Mouse (Mus musculus): Measurements from ENCODE around the gene Faap20. TPM values are rescaled to one million over a fixed set of nuclear protein-coding genes. Genes with fewer than 3 reads are reported as not detected.

Gene Faap20
- 64.5 and 65.8 TPM in 2 replicates for polyA plus RNA-seq (2015; fragmentation: Nextera tagmentation; extraction: Ambion mirVana)

DNA sequence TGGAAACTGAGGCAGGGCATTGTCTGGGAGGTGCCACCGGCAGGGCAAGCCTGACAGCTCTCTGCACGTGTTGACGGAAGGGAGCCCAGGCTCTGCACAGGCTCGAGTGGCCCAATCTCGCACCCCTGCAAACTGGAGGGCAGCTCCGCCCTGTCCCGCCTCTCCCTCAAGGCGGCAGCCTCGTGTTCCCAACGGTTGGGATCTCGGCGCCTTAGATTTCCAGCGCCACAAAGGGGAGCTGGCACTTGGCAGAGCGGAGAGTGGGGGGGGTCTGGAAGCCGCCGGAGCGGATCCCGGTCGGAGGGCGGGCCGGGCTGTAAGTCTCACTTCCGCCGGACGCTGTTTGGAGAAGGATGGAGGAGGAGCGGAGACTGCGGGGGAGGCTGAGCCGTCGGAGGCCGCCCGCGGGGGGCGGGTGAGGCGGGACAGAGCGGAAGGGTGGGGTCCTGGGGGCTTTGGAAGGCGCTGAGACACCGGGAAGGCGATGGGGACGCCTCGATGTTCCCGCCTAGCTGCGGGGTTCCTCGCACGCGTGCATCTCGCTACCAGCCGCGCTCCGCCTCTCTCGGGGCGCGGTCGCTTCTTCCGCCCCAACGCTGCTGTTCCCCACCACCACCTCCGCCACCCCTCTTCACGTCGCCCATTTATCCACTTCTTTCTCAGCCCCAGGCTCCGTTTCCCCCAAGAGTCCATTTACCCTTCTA is at the start of gene Faap20:
Faap20 (plus strand) TSS at position 155 of the 704 bp plus-strand sequence.
- ATAC-seq (ENCODE audit: insufficient read depth, low FRiP score, low read depth) = peak; percentile 87
- H3K9ac ChIP-seq = peak within 1 kb of the TSS; percentile 74
- H3K9me3 ChIP-seq = no peaks in the 10 kb centered on the region
- H3K27me3 ChIP-seq (replicated peaks) = no peaks in the 10 kb centered on the region
- WGBS = under 1% methylated on average over 58 of the region's 58 CpGs
- no peaks in the 10 kb centered on the region for H3K36me3 ChIP-seq
- H3K4me1 ChIP-seq = peaks cover 21% of the 10 kb centered on the region; the same call in 1 of the 2 replicates
- H3K27ac ChIP-seq = peak within 1 kb of the TSS; percentile 99
- peak within 1 kb of the TSS; percentile 61 for H3K4me3 ChIP-seq (replicated peaks)
- H3K4me2 ChIP-seq = peak within 1 kb of the TSS; percentile 94

DNA sequence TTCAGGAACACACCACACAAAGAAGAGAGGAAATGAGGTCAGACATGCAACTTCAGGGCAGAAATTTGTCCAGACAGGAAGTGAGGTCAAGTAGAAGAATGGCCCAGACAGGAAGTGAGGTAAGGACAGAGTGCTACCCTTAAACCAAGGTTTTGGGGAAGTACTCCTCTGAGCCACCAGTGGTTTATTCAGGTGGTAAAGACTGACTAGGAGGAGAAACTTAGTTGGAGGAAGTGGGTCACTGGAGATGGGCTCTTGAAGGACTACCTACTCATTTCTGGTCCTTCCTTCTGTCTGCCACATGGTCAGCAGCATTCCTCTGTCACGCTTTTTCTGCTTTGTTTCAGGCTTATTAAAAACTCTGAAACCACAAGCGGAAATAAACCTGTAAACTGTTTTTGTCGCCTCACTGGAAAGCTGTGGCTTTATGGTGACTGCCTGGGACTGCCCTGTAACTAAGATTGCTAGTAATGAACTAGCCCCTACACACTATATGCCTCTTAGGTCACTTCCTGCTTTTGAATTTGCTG is 48.7 kb upstream of the Faap20 start:
- H3K4me1 ChIP-seq = peaks cover 69% of the 10 kb centered on the region
- no peak overlapping the region for H3K9ac ChIP-seq
- H3K4me2 ChIP-seq = no peak overlapping the region
- peak overlapping the region; percentile 26; the same call in 1 of the 2 replicates for H3K27ac ChIP-seq
- H3K27me3 ChIP-seq (replicated peaks) = no peaks in the 10 kb centered on the region
- H3K36me3 ChIP-seq = no peaks in the 10 kb centered on the region
- ATAC-seq (ENCODE audit: insufficient read depth, low FRiP score, low read depth) = no peak
- WGBS = 72% methylated on average over 3 of the region's 3 CpGs
- no peak overlapping the region for H3K4me3 ChIP-seq (replicated peaks)
- no peaks in the 10 kb centered on the region for H3K9me3 ChIP-seq

DNA sequence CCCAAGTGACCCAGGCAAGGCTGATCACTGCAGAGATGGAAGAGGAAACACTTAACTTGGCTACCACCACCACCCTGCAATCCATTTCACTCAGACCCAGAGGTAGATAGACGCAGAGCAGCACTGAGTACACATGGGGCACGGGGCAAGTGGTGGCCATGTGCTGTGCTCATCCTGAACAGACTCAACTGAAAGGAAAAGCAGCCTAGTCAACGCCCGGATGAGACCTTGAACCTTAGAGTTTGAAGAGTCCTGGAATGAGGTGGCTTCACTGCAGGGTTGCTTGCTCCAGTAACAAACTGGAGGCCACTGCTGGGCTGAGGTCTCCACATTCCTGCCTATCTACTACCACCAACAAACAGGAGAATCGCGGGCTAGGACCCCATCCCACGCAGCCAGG is 47.8 kb upstream of the Faap20 start:
- H3K4me1 ChIP-seq = peaks cover 69% of the 10 kb centered on the region
- no peak overlapping the region for H3K4me3 ChIP-seq (replicated peaks)
- no peak for ATAC-seq (ENCODE audit: insufficient read depth, low FRiP score, low read depth)
- no peak overlapping the region for H3K4me2 ChIP-seq
- WGBS = 75% methylated on average over 7 of the region's 7 CpGs
- H3K27ac ChIP-seq = 0 out of 2 replicates have a peak overlapping the region, but pooled peaks have one; percentile 24
- H3K9me3 ChIP-seq = no peaks in the 10 kb centered on the region
- no peak overlapping the region for H3K9ac ChIP-seq
- H3K36me3 ChIP-seq = no peaks in the 10 kb centered on the region
- H3K27me3 ChIP-seq (replicated peaks) = no peaks in the 10 kb centered on the region

DNA sequence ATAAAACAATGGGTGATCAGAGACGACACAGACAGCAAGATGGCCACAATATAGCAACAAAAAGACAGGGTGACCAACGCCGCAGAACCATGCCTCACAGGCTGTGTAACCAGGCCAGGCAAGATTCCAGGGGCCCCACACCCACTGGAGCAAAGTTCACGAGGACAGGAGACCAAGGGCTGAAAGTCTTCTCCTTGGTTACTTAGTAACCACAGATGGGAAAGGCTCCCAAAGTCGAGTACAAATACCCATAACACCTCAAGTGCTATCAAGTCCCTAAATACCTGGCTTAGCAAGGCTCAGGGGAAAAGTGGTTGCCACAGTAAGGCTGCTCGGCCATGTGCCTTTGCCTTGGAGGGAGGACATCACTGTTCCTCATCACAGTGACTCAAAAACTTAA is 43.7 kb upstream of the Faap20 start:
- H3K4me3 ChIP-seq (replicated peaks) = no peak overlapping the region
- ATAC-seq (ENCODE audit: insufficient read depth, low FRiP score, low read depth) = peak; percentile 80
- H3K27ac ChIP-seq = peak overlapping the region; percentile 68
- WGBS = 59% methylated on average over 6 of the region's 6 CpGs
- peak overlapping the region; percentile 23; the same call in 1 of the 2 replicates for H3K4me2 ChIP-seq
- peaks cover 4% of the 10 kb centered on the region; the same call in 1 of the 2 replicates for H3K36me3 ChIP-seq
- peaks cover 67% of the 10 kb centered on the region for H3K4me1 ChIP-seq
- H3K9ac ChIP-seq = no peak overlapping the region
- H3K27me3 ChIP-seq (replicated peaks) = no peaks in the 10 kb centered on the region
- H3K9me3 ChIP-seq = no peaks in the 10 kb centered on the region

DNA sequence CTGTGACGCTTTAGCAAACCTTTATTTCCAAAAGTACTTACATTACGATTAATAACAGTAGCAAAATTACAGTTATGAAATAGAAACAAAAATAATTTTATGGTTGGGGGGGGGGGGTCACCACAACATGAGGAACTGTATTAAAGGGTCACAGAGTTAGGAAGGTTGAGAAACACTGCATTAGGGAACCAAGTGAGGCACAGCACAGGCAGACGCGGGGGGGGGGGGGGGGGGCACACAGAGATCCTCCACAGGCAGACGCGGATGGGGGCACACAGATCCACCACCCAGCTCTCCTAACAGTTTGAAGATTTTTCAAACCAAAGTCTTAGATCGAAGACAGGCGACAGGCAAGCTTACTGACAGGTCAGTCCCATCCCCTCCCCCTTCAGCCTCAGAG is 43.1 kb upstream of the Faap20 start:
- H3K4me1 ChIP-seq = peaks cover 65% of the 10 kb centered on the region
- H3K9ac ChIP-seq = no peak overlapping the region

DNA sequence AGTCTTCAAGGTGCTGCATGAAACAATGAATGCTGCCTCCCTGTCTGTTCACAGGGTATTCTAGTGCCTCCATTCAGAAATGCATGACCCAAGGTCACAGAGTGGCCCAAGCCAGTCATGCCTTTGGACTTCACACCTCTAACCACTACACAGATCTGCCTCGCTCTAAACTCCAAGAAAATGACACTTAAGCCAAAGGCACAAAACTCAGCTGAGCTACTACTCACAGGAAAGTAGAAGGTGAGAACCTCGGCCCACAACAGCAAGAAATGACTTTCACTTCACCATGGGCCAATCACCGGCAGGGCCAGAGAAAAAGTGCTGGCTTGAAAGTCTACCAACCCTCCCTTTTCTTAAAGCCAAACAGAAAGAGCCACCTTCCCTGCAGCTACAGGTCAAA is 41.8 kb upstream of the Faap20 start:
- no peaks in the 10 kb centered on the region for H3K27me3 ChIP-seq (replicated peaks)
- 0 out of 2 replicates have a peak overlapping the region, but pooled peaks have one; percentile 9 for H3K27ac ChIP-seq
- ATAC-seq (ENCODE audit: insufficient read depth, low FRiP score, low read depth) = no peak
- no peaks in the 10 kb centered on the region for H3K9me3 ChIP-seq
- H3K4me3 ChIP-seq (replicated peaks) = no peak overlapping the region
- H3K4me1 ChIP-seq = peaks cover 54% of the 10 kb centered on the region
- 68% methylated on average over 3 of the region's 3 CpGs for WGBS
- no peak overlapping the region for H3K9ac ChIP-seq
- H3K4me2 ChIP-seq = no peak overlapping the region
- peaks cover 6% of the 10 kb centered on the region; the same call in 1 of the 2 replicates for H3K36me3 ChIP-seq

More for the DNA sequence above, 43.1 kb upstream of the Faap20 start:
- WGBS = 60% methylated on average over 7 of the region's 8 CpGs
- no peak overlapping the region for H3K4me2 ChIP-seq
- H3K27ac ChIP-seq = peak overlapping the region; percentile 68; the same call in 1 of the 2 replicates
- H3K9me3 ChIP-seq = no peaks in the 10 kb centered on the region
- H3K36me3 ChIP-seq = peaks cover 6% of the 10 kb centered on the region; the same call in 1 of the 2 replicates
- ATAC-seq (ENCODE audit: insufficient read depth, low FRiP score, low read depth) = no peak
- H3K4me3 ChIP-seq (replicated peaks) = no peak overlapping the region
- no peaks in the 10 kb centered on the region for H3K27me3 ChIP-seq (replicated peaks)

DNA sequence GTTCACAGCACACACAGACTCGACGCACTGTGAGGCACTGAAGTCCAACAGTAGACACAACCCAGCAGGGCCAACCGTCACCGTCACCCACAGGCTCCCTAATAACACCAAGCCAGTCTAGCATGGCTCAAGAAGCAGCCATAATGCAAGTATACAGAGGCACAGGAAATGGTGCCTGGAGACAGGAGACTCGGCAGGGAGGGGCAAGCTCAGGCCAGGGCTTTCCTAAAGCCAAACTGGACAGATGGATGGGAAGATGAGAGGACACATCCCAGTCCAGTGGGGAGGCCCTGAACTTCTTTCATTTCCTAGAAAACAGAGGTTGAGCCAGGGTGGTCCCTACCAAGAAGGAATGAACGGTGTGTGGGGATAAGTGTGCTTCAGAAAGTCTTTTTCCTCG is 41.0 kb upstream of the Faap20 start:
- Histone ChIP-seq H3K4me2 (no peak overlapping the region), H3K27me3 (replicated peaks) (no peaks in the 10 kb centered on the region), H3K27ac (no peak overlapping the region), H3K9me3 (no peaks in the 10 kb centered on the region), H3K36me3 (peaks cover 6% of the 10 kb centered on the region; the same call in 1 of the 2 replicates), H3K9ac (no peak overlapping the region), H3K4me1 (peaks cover 58% of the 10 kb centered on the region), H3K4me3 (replicated peaks) (no peak overlapping the region)
- WGBS = 50% methylated on average over 7 of the region's 7 CpGs
- ATAC-seq (ENCODE audit: insufficient read depth, low FRiP score, low read depth) = no peak

DNA sequence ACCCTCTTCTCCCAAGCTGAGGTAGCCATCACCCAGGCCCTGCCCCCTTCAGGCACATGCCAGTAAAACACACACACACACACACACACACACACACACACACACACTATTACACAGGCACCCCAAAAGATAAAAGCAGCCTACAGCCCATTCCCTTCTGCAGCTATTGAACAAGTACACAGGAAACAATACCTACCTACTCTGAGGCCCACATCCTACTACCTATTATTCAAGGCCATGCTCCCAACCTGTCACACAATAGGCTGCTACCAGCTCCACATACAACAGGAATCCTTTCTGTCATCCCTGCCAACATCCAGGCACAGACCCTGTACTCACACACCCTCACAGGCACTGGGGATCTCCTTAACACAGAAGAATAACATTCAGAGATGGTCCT is 40.5 kb upstream of the Faap20 start:
- Histone ChIP-seq H3K4me1 (peaks cover 60% of the 10 kb centered on the region), H3K27me3 (replicated peaks) (no peaks in the 10 kb centered on the region), H3K4me2 (no peak overlapping the region)

DNA sequence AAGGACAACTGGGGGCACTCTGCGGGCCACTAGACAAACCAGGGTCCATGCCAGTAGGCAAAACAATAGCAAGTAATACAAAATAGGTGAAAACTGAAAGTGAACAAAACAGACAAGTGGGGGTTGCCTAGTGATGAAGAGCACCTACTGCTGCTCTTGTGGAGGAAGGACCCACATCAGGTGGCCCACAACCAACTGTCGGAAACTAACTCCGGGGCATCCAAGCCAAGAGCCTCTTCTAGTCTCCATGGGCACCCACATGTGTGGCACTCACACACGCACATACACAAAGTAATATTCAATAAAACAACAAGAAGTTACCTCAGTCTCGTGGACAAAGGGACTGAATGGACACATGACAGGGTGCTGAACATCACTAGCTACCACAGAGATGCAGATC is 40.1 kb upstream of the Faap20 start:
- peaks cover 6% of the 10 kb centered on the region; the same call in 1 of the 2 replicates for H3K36me3 ChIP-seq
- ATAC-seq (ENCODE audit: insufficient read depth, low FRiP score, low read depth) = no peak
- 90% methylated on average over 5 of the region's 5 CpGs for WGBS
- H3K27ac ChIP-seq = no peak overlapping the region
- peaks cover 64% of the 10 kb centered on the region for H3K4me1 ChIP-seq
- H3K9ac ChIP-seq = no peak overlapping the region
- no peaks in the 10 kb centered on the region for H3K9me3 ChIP-seq
- H3K27me3 ChIP-seq (replicated peaks) = no peaks in the 10 kb centered on the region
- H3K4me2 ChIP-seq = no peak overlapping the region
- no peak overlapping the region for H3K4me3 ChIP-seq (replicated peaks)

More for the DNA sequence above, 40.5 kb upstream of the Faap20 start:
- Histone ChIP-seq H3K27ac (no peak overlapping the region), H3K9me3 (no peaks in the 10 kb centered on the region), H3K9ac (no peak overlapping the region), H3K4me3 (replicated peaks) (no peak overlapping the region), H3K36me3 (peaks cover 6% of the 10 kb centered on the region; the same call in 1 of the 2 replicates)
- ATAC-seq (ENCODE audit: insufficient read depth, low FRiP score, low read depth) = no peak

DNA sequence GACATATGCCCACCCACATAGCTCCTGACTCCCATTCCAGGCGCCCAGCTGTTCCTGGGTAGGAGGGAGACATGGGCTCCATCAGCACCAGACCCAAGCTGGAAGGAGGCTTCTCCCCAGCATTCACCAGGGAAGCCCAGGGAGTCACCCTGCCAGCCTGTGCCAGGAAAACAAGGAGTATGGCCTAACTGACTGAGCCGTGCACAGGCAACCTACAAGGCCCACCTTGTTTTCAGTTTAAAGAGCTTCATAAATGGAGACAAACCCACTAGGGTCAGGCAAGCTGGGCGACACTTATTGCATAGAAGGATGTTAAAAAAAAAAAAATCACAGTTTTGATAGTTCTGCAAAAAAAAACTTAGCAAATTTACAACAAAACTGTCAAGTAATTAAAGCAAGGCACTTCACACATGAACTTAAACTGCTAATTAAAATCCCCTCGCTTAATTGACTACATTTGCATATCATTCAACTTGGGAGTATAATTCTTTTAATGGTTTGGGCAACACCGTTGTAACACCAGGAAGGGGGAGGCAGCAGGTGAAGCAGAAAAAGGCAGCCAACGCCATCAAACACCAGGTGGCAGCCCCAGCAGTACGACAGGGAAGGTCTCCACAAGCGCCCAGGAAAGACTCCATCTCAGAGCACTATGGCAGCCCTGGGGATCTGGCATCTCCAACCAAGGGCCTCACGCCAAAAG is 36.4 kb upstream of the Faap20 start:
- Histone ChIP-seq H3K9ac (no peak overlapping the region), H3K4me1 (peaks cover 71% of the 10 kb centered on the region), H3K4me2 (peak overlapping the region; percentile 17; the same call in 1 of the 2 replicates), H3K27ac (no peak overlapping the region), H3K9me3 (no peaks in the 10 kb centered on the region), H3K36me3 (peaks cover 6% of the 10 kb centered on the region; the same call in 1 of the 2 replicates), H3K4me3 (replicated peaks) (no peak overlapping the region), H3K27me3 (replicated peaks) (no peaks in the 10 kb centered on the region)
- WGBS = 64% methylated on average over 9 of the region's 9 CpGs
- no peak for ATAC-seq (ENCODE audit: insufficient read depth, low FRiP score, low read depth)

DNA sequence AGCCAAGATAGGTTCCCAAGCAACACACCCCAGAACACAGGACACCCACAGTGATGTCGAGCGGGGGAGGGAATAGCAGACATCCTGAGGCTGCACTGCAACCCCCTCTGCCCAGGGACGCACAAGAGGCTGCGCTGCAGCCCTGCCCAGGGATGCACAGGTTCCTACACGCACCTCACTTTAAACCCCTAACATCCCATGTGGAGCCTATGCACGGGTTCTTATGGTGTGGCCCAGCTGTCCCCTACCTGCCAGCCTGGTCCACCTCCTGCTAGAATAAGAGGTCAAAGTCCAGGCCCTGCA is 35.9 kb upstream of the Faap20 start:
- no peak for ATAC-seq (ENCODE audit: insufficient read depth, low FRiP score, low read depth)
- 72% methylated on average over 6 of the region's 6 CpGs for WGBS
- H3K4me1 ChIP-seq = peaks cover 71% of the 10 kb centered on the region
- peaks cover 6% of the 10 kb centered on the region; the same call in 1 of the 2 replicates for H3K36me3 ChIP-seq
- H3K4me2 ChIP-seq = peak overlapping the region; percentile 17; the same call in 1 of the 2 replicates
- no peak overlapping the region for H3K4me3 ChIP-seq (replicated peaks)
- H3K27ac ChIP-seq = no peak overlapping the region
- no peaks in the 10 kb centered on the region for H3K9me3 ChIP-seq
- no peaks in the 10 kb centered on the region for H3K27me3 ChIP-seq (replicated peaks)
- H3K9ac ChIP-seq = no peak overlapping the region

DNA sequence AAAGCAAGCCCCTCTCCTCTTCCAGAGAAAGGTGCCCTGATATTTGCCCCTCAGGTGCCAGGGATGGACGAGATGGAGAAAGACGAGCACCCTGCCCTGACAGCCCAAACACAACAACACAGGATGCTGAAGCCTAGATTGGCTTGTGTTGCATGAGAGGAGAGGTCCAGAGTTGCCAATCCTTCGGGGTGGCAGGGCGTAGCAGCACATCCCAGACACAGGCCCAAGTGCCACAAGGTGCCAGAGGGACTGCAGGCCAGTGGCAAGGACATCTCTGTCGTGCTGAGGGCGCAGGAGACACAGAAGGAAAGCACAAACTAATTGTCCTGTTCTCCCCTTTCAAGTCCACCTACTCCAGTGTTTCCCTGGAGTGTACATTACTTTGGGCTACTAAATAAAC is 35.4 kb upstream of the Faap20 start:
- Histone ChIP-seq H3K27ac (no peak overlapping the region), H3K27me3 (replicated peaks) (no peaks in the 10 kb centered on the region), H3K9me3 (no peaks in the 10 kb centered on the region), H3K4me1 (peaks cover 71% of the 10 kb centered on the region), H3K4me3 (replicated peaks) (no peak overlapping the region), H3K9ac (no peak overlapping the region), H3K4me2 (0 out of 2 replicates have a peak overlapping the region, but pooled peaks have one; percentile 17), H3K36me3 (peaks cover 6% of the 10 kb centered on the region; the same call in 1 of the 2 replicates)
- no peak for ATAC-seq (ENCODE audit: insufficient read depth, low FRiP score, low read depth)
- WGBS = 69% methylated on average over 6 of the region's 6 CpGs

All from stomach, embryonic 15.5 days (tissue).